ENCODE assay signal across 8 mouse cellular contexts in genomic region chr5:147430361-147430935, GRCm38 (mm10). TPM values are rescaled to one million over a fixed set of nuclear protein-coding genes. Genes with fewer than 3 reads are reported as not detected.
DNase-seq lines count a peak whose midpoint lies in the region; ATAC-seq and TF ChIP-seq lines count a peak whose summit lies in the region.

No protein-coding gene starts in this region.

- H3K27ac ChIP-seq in embryonic facial prominence, embryonic 13.5 days, result peak overlapping the region; percentile 98
- H3K27ac ChIP-seq in heart, embryonic 16.5 days (ENCODE audit: low read length), result peak overlapping the region; percentile 99

- under 1% methylated on average over 64 of the region's 91 CpGs for WGBS in embryonic facial prominence, embryonic 13.5 days
- under 1% methylated on average over 71 of the region's 91 CpGs for WGBS in heart, embryonic 16.5 days

- CTCF ChIA-PET in Patski (lab: Charles Lee), result interaction anchor here (1.2 to 1.5 kb wide), 2 partner anchors 10 to 17 kb away, joined by 3 read pairs; no protein-coding TSS in a partner anchor

- H3K4me2 ChIP-seq in embryonic facial prominence, embryonic 13.5 days, result peak overlapping the region; percentile 75
- peak overlapping the region; percentile 92 for H3K4me2 ChIP-seq in heart, embryonic 16.5 days (ENCODE audit: low read depth, low read length)

- no peaks in the 10 kb centered on the region for H3K9me3 ChIP-seq in embryonic facial prominence, embryonic 13.5 days
- H3K9me3 ChIP-seq in heart, embryonic 16.5 days (replicated peaks; ENCODE audit: control insufficient read depth, low read length), result no peaks in the 10 kb centered on the region

- in situ Hi-C loops in Patski (cut with MboI; ENCODE audit: low pct_unique_long_range_greater_than_20kb), result no loop called here

- peaks cover 33% of the 10 kb centered on the region for H3K4me1 ChIP-seq in embryonic facial prominence, embryonic 13.5 days
- H3K4me1 ChIP-seq in heart, embryonic 16.5 days (ENCODE audit: control insufficient read depth, insufficient read depth, low read length), result peaks cover 32% of the 10 kb centered on the region

- peak overlapping the region; percentile 96 for H3K9ac ChIP-seq in embryonic facial prominence, embryonic 13.5 days
- H3K9ac ChIP-seq in heart, embryonic 16.5 days (ENCODE audit: low read length), result peak overlapping the region; percentile 100

- no peak for TF ChIP-seq CTCF in Patski (IDR thresholded peaks at IDR 0.05)

- ATAC-seq in CD4-positive, CD25-positive, alpha-beta regulatory T cell, adult 4 months, result peak; percentile 17
- peak; percentile 83 for ATAC-seq in Patski
- peak; percentile 78 for ATAC-seq in embryonic facial prominence, embryonic 13.5 days (ENCODE audit: insufficient number of reproducible peaks, insufficient read depth, low FRiP score, low TSS enrichment, low read depth)
- ATAC-seq in heart, embryonic 16.5 days (replicated peaks; ENCODE audit: extremely low read depth, insufficient read depth, low FRiP score), result peak; percentile 84
- ATAC-seq in granulocyte monocyte progenitor cell, adult 5-6 weeks (replicated peaks; ENCODE audit: poor library complexity, severe bottlenecking), result no peak

- no peak for DNase-seq in Patski (ENCODE audit: low read depth, low spot score)
- peak; percentile 20 for DNase-seq in layer of hippocampus, adult 9-11 months
- DNase-seq in lung, postnatal 14 days, result peak; percentile 47
- DNase-seq in retina, postnatal 7 days (ENCODE audit: low read depth, low spot score), result peak; percentile 28

- POLR2A ChIA-PET in Patski (lab: Charles Lee), result interaction anchor here (0.7 to 1.6 kb wide), 6 partner anchors 10 to 120 kb away, joined by 3 to 6 read pairs (median 4); no protein-coding TSS in a partner anchor

- H3K27me3 ChIP-seq in Patski, result no peaks in the 10 kb centered on the region
- H3K27me3 ChIP-seq in embryonic facial prominence, embryonic 13.5 days, result no peaks in the 10 kb centered on the region
- no peaks in the 10 kb centered on the region for H3K27me3 ChIP-seq in heart, embryonic 16.5 days (ENCODE audit: control insufficient read depth, insufficient read depth, low read length)

- H3K36me3 ChIP-seq in embryonic facial prominence, embryonic 13.5 days, result no peaks in the 10 kb centered on the region
- H3K36me3 ChIP-seq in heart, embryonic 16.5 days (ENCODE audit: control insufficient read depth, insufficient read depth), result no peaks in the 10 kb centered on the region

- H3K4me3 ChIP-seq in embryonic facial prominence, embryonic 13.5 days, result peak overlapping the region; percentile 98
- peak overlapping the region; percentile 98 for H3K4me3 ChIP-seq in heart, embryonic 16.5 days (ENCODE audit: low read length)

RNA-seq across cellular contexts. Expression of gene Pan3, which starts 0.5 kb away (rescaled TPM):
- 100 to 1,000 TPM; 180 to 227 TPM for polyA plus RNA-seq in CD4-positive, CD25-positive, alpha-beta regulatory T cell, adult 4 months (2017; shearing (Covaris generic))
- 62.2 TPM for polyA plus RNA-seq in Patski (2021)
- polyA plus RNA-seq in embryonic facial prominence, embryonic 13.5 days (2015; fragmentation: Nextera tagmentation; extraction: Ambion mirVana), result 72.7 and 86.9 TPM in 2 replicates
- 43.8 and 44.7 TPM in 2 replicates for polyA plus RNA-seq in heart, embryonic 16.5 days (2015; fragmentation: Nextera tagmentation; extraction: Ambion mirVana)
- 209 and 282 TPM in 2 replicates for total RNA-seq in granulocyte monocyte progenitor cell, adult 5-6 weeks (2014; fragmentation: Nextera tagmentation)
- 147 and 198 TPM in 2 replicates for total RNA-seq in granulocyte monocyte progenitor cell, adult 5-6 weeks (2017)

RNA-seq across cellular contexts. Expression of gene Flt3, which starts 30.2 kb away (rescaled TPM):
- polyA plus RNA-seq in CD4-positive, CD25-positive, alpha-beta regulatory T cell, adult 4 months (2017; shearing (Covaris generic)), result under 1 TPM in 1 of 2 experiments, not detected in 1; 0.37 TPM
- 0.30 TPM for polyA plus RNA-seq in Patski (2021)
- 0.25 TPM in 1 of 2 replicates, not detected in the other for polyA plus RNA-seq in embryonic facial prominence, embryonic 13.5 days (2015; fragmentation: Nextera tagmentation; extraction: Ambion mirVana)
- 0.26 and 0.37 TPM in 2 replicates for polyA plus RNA-seq in heart, embryonic 16.5 days (2015; fragmentation: Nextera tagmentation; extraction: Ambion mirVana)
- 5.3 and 12.4 TPM in 2 replicates for total RNA-seq in granulocyte monocyte progenitor cell, adult 5-6 weeks (2014; fragmentation: Nextera tagmentation)
- 4.7 and 7.3 TPM in 2 replicates for total RNA-seq in granulocyte monocyte progenitor cell, adult 5-6 weeks (2017)
